Mouse (Mus musculus) cerebellum, adult 2 months (tissue): ENCODE measurements around the gene Sirt4. TPM values are rescaled to one million over a fixed set of nuclear protein-coding genes. Genes with fewer than 3 reads are reported as not detected.

Source experiments
- DNase-seq, 2 experiments: peaks; one replicate each; pipeline ENCODE4 v3.0.0; 2021
- H3K27ac ChIP-seq: fragments of 200-500 bp; 2 replicates; pipeline ENCODE4 v1.5.1; 2012; ENCODE audit warnings: low read length, control low read depth, inconsistent platforms; ENCODE audit not compliant: insufficient read depth
- H3K27me3 ChIP-seq: fragments of 200-500 bp; 2 replicates; pipeline ENCODE4 v1.6.1; 2012; ENCODE audit warnings: inconsistent platforms, mild to moderate bottlenecking, low read length, moderate library complexity; ENCODE audit not compliant: control insufficient read depth, insufficient read depth
- H3K4me1 ChIP-seq: fragments of 200-500 bp; 2 replicates; pipeline ENCODE4 v1.6.1; 2011; ENCODE audit warnings: low read length; ENCODE audit not compliant: control insufficient read depth, insufficient read depth
- H3K4me3 ChIP-seq: fragments of 200-500 bp; replicated peaks from 2 replicates; pipeline ENCODE3; 2011; ENCODE audit warnings: mild to moderate bottlenecking, low read depth, low read length, control low read depth; ENCODE audit not compliant: insufficient read depth
- CTCF ChIP-seq: fragments of 200-500 bp; IDR thresholded peaks from 2 replicates; pipeline ENCODE4 v1.5.1; 2011; ENCODE audit warnings: low read depth, mild to moderate bottlenecking, control low read depth, low read length, moderate library complexity, borderline replicate concordance; ENCODE audit not compliant: insufficient read depth
- POLR2A ChIP-seq: fragments of 200-500 bp; IDR thresholded peaks from 2 replicates; pipeline ENCODE4 v1.6.1; 2011; ENCODE audit warnings: low read length, control low read depth, borderline replicate concordance; ENCODE audit not compliant: insufficient read depth
- WGBS: fragments of 180-500 bp; shearing (Covaris S2); methylation state at CpG from one replicate; pipeline ENCODE4 v1.1.7; 2018; 5-methylcytosine and 5-hydroxymethylcytosine counted together
- polyA plus RNA-seq: library from polyadenylated mRNA; depleted of rRNA; stranded (reverse); fragments of >200 nt; gene quantifications from 2 replicates; pipeline ENCODE4 v1.2.3, GENCODE M21; 2012

The Sirt4 gene
- polyA plus RNA-seq, 1 experiment, result 114 TPM

GRCm38 (mm10) chr5:115483385-115483784 is 1.1 kb downstream of the Sirt4 start:
- H3K4me1 ChIP-seq, result peaks cover 17% of the 10 kb centered on the region
- DNase-seq, result no peak
- H3K27me3 ChIP-seq, result no peaks in the 10 kb centered on the region
- TF ChIP-seq CTCF, result no peak; the same call in 1 of the 2 replicates
- TF ChIP-seq POLR2A, result no peak
- H3K27ac ChIP-seq, result no peak overlapping the region
- 58% methylated on average over 6 of the region's 6 CpGs for WGBS
- H3K4me3 ChIP-seq, result no peak overlapping the region

- WGBS, result 30% methylated on average over 38 of the region's 38 CpGs
- no peak for TF ChIP-seq POLR2A
- no peak for TF ChIP-seq CTCF
- H3K4me1 ChIP-seq, result peaks cover 17% of the 10 kb centered on the region
- peak overlapping the region; percentile 17; the same call in 1 of the 2 replicates for H3K27ac ChIP-seq
- H3K4me3 ChIP-seq, result peak overlapping the region; percentile 41
- no peaks in the 10 kb centered on the region for H3K27me3 ChIP-seq
- peak in 1 of 2 experiments; percentile 50 for DNase-seq
These were observed 1.9 kb downstream of the Sirt4 start for GRCm38 (mm10) chr5:115482390-115483265.

GRCm38 (mm10) chr5:115480101-115480500 is 4.4 kb downstream of the Sirt4 start:
- Histone ChIP-seq H3K4me3 (no peak overlapping the region), H3K27ac (no peak overlapping the region), H3K27me3 (no peaks in the 10 kb centered on the region), H3K4me1 (peaks cover 17% of the 10 kb centered on the region)
- no peak for DNase-seq
- 34% methylated on average over 27 of the region's 27 CpGs for WGBS
- TF ChIP-seq POLR2A, result no peak
- TF ChIP-seq CTCF, result no peak

GRCm38 (mm10) chr5:115479561-115479960 is 5.0 kb downstream of the Sirt4 start:
- WGBS, result 57% methylated on average over 15 of the region's 15 CpGs
- no peak for TF ChIP-seq POLR2A
- no peak for TF ChIP-seq CTCF
- no peak for DNase-seq
- Histone ChIP-seq H3K4me3 (no peak overlapping the region), H3K27ac (no peak overlapping the region), H3K4me1 (peaks cover 17% of the 10 kb centered on the region), H3K27me3 (no peaks in the 10 kb centered on the region)

- no peak overlapping the region for H3K27ac ChIP-seq
- peak overlapping the region; percentile 70 for H3K4me3 ChIP-seq
- no peak for TF ChIP-seq POLR2A
- TF ChIP-seq CTCF, result no peak
- WGBS, result 41% methylated on average over 12 of the region's 12 CpGs
- no peak for DNase-seq
- no peaks in the 10 kb centered on the region for H3K27me3 ChIP-seq
- peaks cover 4% of the 10 kb centered on the region; the same call in 1 of the 2 replicates for H3K4me1 ChIP-seq
These were observed 8.3 kb downstream of the Sirt4 start for GRCm38 (mm10) chr5:115476107-115476727.

GRCm38 (mm10) chr5:115475337-115476106 is 9.0 kb downstream of the Sirt4 start:
- TF ChIP-seq CTCF, result no peak
- peak; percentile 81; the same call in 1 of the 2 replicates for TF ChIP-seq POLR2A
- Histone ChIP-seq H3K27me3 (no peaks in the 10 kb centered on the region), H3K4me3 (peak overlapping the region; percentile 70), H3K4me1 (no peaks in the 10 kb centered on the region; the same call in 1 of the 2 replicates), H3K27ac (peak overlapping the region; percentile 44)
- DNase-seq, result peak; percentile 59 to 64
- 15% methylated on average over 22 of the region's 22 CpGs for WGBS

- TF ChIP-seq CTCF, result no peak
- TF ChIP-seq POLR2A, result no peak
- Histone ChIP-seq H3K4me3 (no peak overlapping the region), H3K27ac (no peak overlapping the region), H3K4me1 (no peaks in the 10 kb centered on the region), H3K27me3 (no peaks in the 10 kb centered on the region)
- DNase-seq, result no peak
- WGBS, result 64% methylated on average over 22 of the region's 22 CpGs
These were observed 10.2 kb downstream of the Sirt4 start for GRCm38 (mm10) chr5:115474174-115474828.
